Comparison of ENCODE assay signal across 8 mouse cellular contexts in genomic region chr16:52094735-52095459, GRCm38 (mm10).
A peak's percentile ranks its signal among the peaks of the same experiment; 100 is the strongest.
DNase-seq lines count a peak whose midpoint lies in the region; ATAC-seq lines count a peak whose summit lies in the region.

No protein-coding gene starts in this region.

- peak; percentile 73 for ATAC-seq in inflammation-experienced regulatory T-cells, adult 6 months

- peak; percentile 73 for DNase-seq in urinary bladder, postnatal 14 days (ENCODE audit: low spot score)
- DNase-seq in urinary bladder, adult 2 months (ENCODE audit: low spot score): no peak
- peak; percentile 80 for DNase-seq in gastrocnemius, postnatal 25 days
- peak; percentile 45 to 75 for DNase-seq in urinary bladder, postnatal 36 days (ENCODE audit: low spot score in 2 of 2)
- DNase-seq in embryo, embryonic 11 days: no peak
- DNase-seq in cerebellum, adult 8-10 months: no peak
- no peak for DNase-seq in cerebellum, postnatal 4 days (ENCODE audit: low spot score in 2 of 2)

Comparison
In these comparisons a context has a peak if more than half of its experiments do, and no peak if none do; other contexts are left out.
1. DNase-seq: peak in urinary bladder, postnatal 14 days (single experiment), gastrocnemius, postnatal 25 days (single experiment) and urinary bladder, postnatal 36 days (2 of 2); none in urinary bladder, adult 2 months (single experiment), embryo, embryonic 11 days (single experiment), cerebellum, adult 8-10 months (single experiment) and cerebellum, postnatal 4 days (0 of 2).